Mouse (Mus musculus) neural tube, embryonic 14.5 days (tissue): ENCODE data around the gene Tysnd1. TPM values are rescaled to one million over a fixed set of nuclear protein-coding genes. Genes with fewer than 3 reads are reported as not detected.

Experiments
- ATAC-seq: fragments of 200-750 bp; cut with Nextera tagmentation; 2 replicates; pipeline ENCODE4 v1.8.0; 2017; ENCODE audit warnings: low read depth, mild to moderate bottlenecking, moderate TSS enrichment, moderate library complexity
- H3K27ac ChIP-seq: fragments of 300-500 bp; sonication (generic); 2 replicates; pipeline ENCODE4 v1.5.1; 2014; ENCODE audit warnings: low read depth, mild to moderate bottlenecking, control low read depth, low read length, moderate library complexity, mixed read lengths
- H3K27me3 ChIP-seq: fragments of 300-500 bp; sonication (generic); 2 replicates; pipeline ENCODE4 v1.6.1; 2014; ENCODE audit warnings: low read length; ENCODE audit not compliant: control insufficient read depth, insufficient read depth
- H3K36me3 ChIP-seq: fragments of 300-500 bp; sonication (generic); 2 replicates; pipeline ENCODE4 v1.6.1; 2014; ENCODE audit warnings: low read length, mixed read lengths; ENCODE audit not compliant: control insufficient read depth, insufficient read depth
- H3K4me1 ChIP-seq: fragments of 300-500 bp; sonication (generic); 2 replicates; pipeline ENCODE4 v1.6.1; 2014; ENCODE audit warnings: low read length; ENCODE audit not compliant: control insufficient read depth, insufficient read depth
- H3K4me2 ChIP-seq: fragments of 300-500 bp; sonication (generic); 2 replicates; pipeline ENCODE4 v1.6.1; 2014; ENCODE audit warnings: mild to moderate bottlenecking, low read depth, low read length, control low read depth
- H3K4me3 ChIP-seq: fragments of 300-500 bp; sonication (generic); 2 replicates; pipeline ENCODE4 v1.5.1; 2014; ENCODE audit warnings: low read depth, low read length, control low read depth, mixed read lengths
- H3K9ac ChIP-seq: fragments of 300-500 bp; sonication (generic); replicated peaks from 2 replicates; pipeline ENCODE4 v1.6.1; 2014; ENCODE audit warnings: low read depth, mild to moderate bottlenecking, control low read depth, low read length, mixed read lengths
- H3K9me3 ChIP-seq: fragments of 300-500 bp; sonication (generic); 2 replicates; pipeline ENCODE4 v1.6.1; 2016; ENCODE audit warnings: low read length; ENCODE audit not compliant: control insufficient read depth
- WGBS: fragments of 180-500 bp; shearing (Covaris S2); extraction: QIAGEN DNeasy Blood & Tissue Kit; methylation state at CpG from one replicate; pipeline ENCODE4 v1.1.7; 2014; 5-methylcytosine and 5-hydroxymethylcytosine counted together
- polyA plus RNA-seq: library from polyadenylated mRNA; unstranded; fragments of >200 nt; fragmentation: Nextera tagmentation; extraction: Ambion mirVana; gene quantifications from 2 replicates; pipeline ENCODE4 v1.2.1, GENCODE M21; 2014

Gene Tysnd1
- polyA plus RNA-seq, 1 experiment from 2014 or later, result 26.7 TPM

GRCm38 (mm10) chr10:61722215-61722614, 26.9 kb downstream of the Tysnd1 start:
- Histone ChIP-seq H3K27me3 (no peaks in the 10 kb centered on the region), H3K27ac (no peak overlapping the region), H3K9ac (no peak overlapping the region), H3K36me3 (no peaks in the 10 kb centered on the region), H3K4me2 (no peak overlapping the region), H3K4me1 (no peaks in the 10 kb centered on the region), H3K4me3 (no peak overlapping the region), H3K9me3 (no peaks in the 10 kb centered on the region)
- no peak for ATAC-seq
- WGBS, result 88% methylated on average over 3 of the region's 3 CpGs

GRCm38 (mm10) chr10:61723271-61723670, 28.0 kb downstream of the Tysnd1 start:
- Histone ChIP-seq H3K27me3 (no peaks in the 10 kb centered on the region), H3K9ac (no peak overlapping the region), H3K4me3 (no peak overlapping the region), H3K27ac (no peak overlapping the region), H3K36me3 (no peaks in the 10 kb centered on the region), H3K9me3 (no peaks in the 10 kb centered on the region), H3K4me1 (no peaks in the 10 kb centered on the region), H3K4me2 (no peak overlapping the region)
- ATAC-seq, result no peak
- WGBS, result 76% methylated on average over 6 of the region's 6 CpGs

GRCm38 (mm10) chr10:61729181-61729580, 33.9 kb downstream of the Tysnd1 start:
- H3K4me1 ChIP-seq, result no peaks in the 10 kb centered on the region
- no peaks in the 10 kb centered on the region for H3K27me3 ChIP-seq
- 49% methylated on average over 11 of the region's 11 CpGs for WGBS
- no peak overlapping the region for H3K4me2 ChIP-seq
- no peak overlapping the region for H3K4me3 ChIP-seq
- ATAC-seq, result no peak; the same call in 1 of the 2 replicates
- no peak overlapping the region for H3K9ac ChIP-seq
- H3K27ac ChIP-seq, result no peak overlapping the region
- no peaks in the 10 kb centered on the region for H3K9me3 ChIP-seq
- no peaks in the 10 kb centered on the region for H3K36me3 ChIP-seq

GRCm38 (mm10) chr10:61730171-61730570, 34.9 kb downstream of the Tysnd1 start:
- ATAC-seq, result no peak
- Histone ChIP-seq H3K4me3 (no peak overlapping the region), H3K9me3 (no peaks in the 10 kb centered on the region), H3K9ac (no peak overlapping the region), H3K36me3 (no peaks in the 10 kb centered on the region), H3K4me1 (no peaks in the 10 kb centered on the region), H3K27me3 (no peaks in the 10 kb centered on the region), H3K27ac (no peak overlapping the region), H3K4me2 (no peak overlapping the region)
- WGBS, result 98% methylated on average over 6 of the region's 6 CpGs

- H3K9ac ChIP-seq, result no peak overlapping the region
- no peaks in the 10 kb centered on the region for H3K9me3 ChIP-seq
- no peak for ATAC-seq
- H3K4me2 ChIP-seq, result no peak overlapping the region
- peaks cover 15% of the 10 kb centered on the region; the same call in 1 of the 2 replicates for H3K36me3 ChIP-seq
- WGBS, result 43% methylated on average over 3 of the region's 3 CpGs
- no peaks in the 10 kb centered on the region for H3K4me1 ChIP-seq
- no peak overlapping the region for H3K4me3 ChIP-seq
- H3K27ac ChIP-seq, result no peak overlapping the region
- H3K27me3 ChIP-seq, result no peaks in the 10 kb centered on the region
Measured at GRCm38 (mm10) chr10:61734377-61734776, 39.1 kb downstream of the Tysnd1 start.

GRCm38 (mm10) chr10:61736671-61737078, 41.4 kb downstream of the Tysnd1 start:
- Histone ChIP-seq H3K27ac (no peak overlapping the region), H3K4me1 (no peaks in the 10 kb centered on the region), H3K27me3 (no peaks in the 10 kb centered on the region), H3K4me3 (no peak overlapping the region), H3K36me3 (peaks cover 38% of the 10 kb centered on the region), H3K9ac (no peak overlapping the region), H3K9me3 (no peaks in the 10 kb centered on the region), H3K4me2 (no peak overlapping the region)
- ATAC-seq, result no peak
- WGBS, result 75% methylated on average over 10 of the region's 10 CpGs

GRCm38 (mm10) chr10:61737537-61737936, 42.2 kb downstream of the Tysnd1 start:
- no peak overlapping the region for H3K27ac ChIP-seq
- H3K9ac ChIP-seq, result no peak overlapping the region
- WGBS, result 96% methylated on average over 1 of the region's 1 CpGs

GRCm38 (mm10) chr10:61738126-61738525, 42.8 kb downstream of the Tysnd1 start:
- Histone ChIP-seq H3K4me1 (no peaks in the 10 kb centered on the region), H3K27ac (no peak overlapping the region), H3K9me3 (no peaks in the 10 kb centered on the region), H3K9ac (no peak overlapping the region), H3K4me2 (no peak overlapping the region), H3K36me3 (peaks cover 50% of the 10 kb centered on the region), H3K4me3 (no peak overlapping the region), H3K27me3 (no peaks in the 10 kb centered on the region)
- 94% methylated on average over 4 of the region's 4 CpGs for WGBS
- ATAC-seq, result no peak

More at GRCm38 (mm10) chr10:61737537-61737936, 42.2 kb downstream of the Tysnd1 start:
- H3K4me1 ChIP-seq, result no peaks in the 10 kb centered on the region
- peaks cover 46% of the 10 kb centered on the region for H3K36me3 ChIP-seq
- ATAC-seq, result no peak; the same call in 1 of the 2 replicates
- H3K27me3 ChIP-seq, result no peaks in the 10 kb centered on the region
- H3K4me2 ChIP-seq, result no peak overlapping the region
- H3K4me3 ChIP-seq, result no peak overlapping the region
- H3K9me3 ChIP-seq, result no peaks in the 10 kb centered on the region

GRCm38 (mm10) chr10:61741306-61741705, 46.0 kb downstream of the Tysnd1 start:
- WGBS, result 96% methylated on average over 1 of the region's 1 CpGs
- H3K4me1 ChIP-seq, result no peaks in the 10 kb centered on the region
- H3K9ac ChIP-seq, result no peak overlapping the region
- H3K4me3 ChIP-seq, result no peak overlapping the region
- no peak overlapping the region for H3K27ac ChIP-seq
- no peaks in the 10 kb centered on the region for H3K27me3 ChIP-seq
- ATAC-seq, result no peak
- peaks cover 68% of the 10 kb centered on the region for H3K36me3 ChIP-seq
- H3K4me2 ChIP-seq, result no peak overlapping the region
- H3K9me3 ChIP-seq, result no peaks in the 10 kb centered on the region
